Mouse (Mus musculus) spleen, postnatal 36 days (tissue): Measurements from ENCODE around the gene Pacrg.

Experiments
- DNase-seq, 2 experiments: peaks; one replicate each; pipeline ENCODE4 v3.0.0; 2022; ENCODE audit warnings: low spot score in 2 of 2, mixed read lengths in 1 of 2

Pacrg gene

GRCm38 (mm10) chr17:10454406-10454805, 385.7 kb downstream of the Pacrg start:
- DNase-seq, result no peak

DNA sequence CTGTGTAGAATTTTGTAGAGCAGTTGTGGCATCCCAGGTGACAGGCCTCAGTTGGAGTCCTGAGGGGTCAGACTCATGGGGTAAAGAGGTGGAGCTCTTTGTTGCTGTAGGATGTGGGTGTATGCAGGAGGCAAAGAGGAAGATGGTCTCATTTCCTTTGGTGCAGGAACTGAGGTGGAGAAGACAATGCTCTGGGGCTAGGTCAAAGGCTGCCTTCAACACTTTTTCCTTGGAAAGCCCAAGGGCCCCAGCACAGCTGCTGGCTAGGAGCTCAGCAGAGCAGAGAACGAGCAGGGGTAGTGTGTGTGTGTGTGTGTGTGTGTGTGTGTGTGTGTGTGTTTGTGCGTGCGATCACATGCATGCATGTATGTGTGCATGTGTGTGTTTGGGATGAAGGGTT, 387.3 kb downstream of the Pacrg start:
- DNase-seq, result no peak

GRCm38 (mm10) chr17:10451306-10452077, 388.6 kb downstream of the Pacrg start:
- DNase-seq, result no peak

- no peak for DNase-seq
These were observed 390.3 kb downstream of the Pacrg start for GRCm38 (mm10) chr17:10449800-10450299.

DNA sequence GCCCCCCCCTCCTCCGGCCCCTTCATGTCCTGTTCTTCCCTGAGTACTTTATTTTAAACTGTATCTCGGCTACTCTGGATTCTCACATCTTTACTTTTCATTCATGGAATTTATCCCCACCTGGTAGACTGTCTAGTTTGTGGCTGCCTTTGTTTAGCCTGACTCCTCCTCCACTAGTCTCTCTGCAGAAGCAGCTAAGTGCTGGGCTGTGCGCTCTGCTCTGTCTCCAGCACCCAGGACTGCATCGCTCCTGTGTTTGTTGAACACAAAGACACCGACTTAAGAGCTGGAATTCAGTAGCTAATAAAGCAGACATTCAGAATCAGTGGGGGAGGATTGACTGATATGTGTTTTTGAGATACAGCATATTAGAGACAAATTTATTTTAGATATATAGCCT, 391.7 kb downstream of the Pacrg start:
- no peak for DNase-seq

GRCm38 (mm10) chr17:10441501-10442111, 398.5 kb downstream of the Pacrg start:
- no peak for DNase-seq

DNA sequence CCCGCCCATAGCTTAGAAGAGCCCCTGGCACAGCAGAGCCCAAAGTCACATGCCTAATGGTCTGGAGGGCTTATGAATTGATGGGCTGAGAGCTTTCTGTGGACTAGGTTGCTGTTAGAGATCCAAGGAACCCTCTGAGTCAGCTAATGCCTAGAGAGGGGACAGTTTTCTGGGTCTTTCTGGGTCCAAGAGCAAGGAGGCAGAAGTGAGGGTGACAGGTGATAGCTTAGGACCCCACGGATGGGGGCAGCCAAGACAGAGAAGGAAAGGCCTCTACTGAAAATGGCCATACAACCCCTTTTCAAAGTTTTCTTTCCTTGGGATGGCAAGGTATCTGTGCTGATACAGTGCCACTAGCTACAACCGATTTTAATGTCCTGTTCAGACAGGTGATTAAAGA, 399.1 kb downstream of the Pacrg start:
- DNase-seq, result no peak

DNA sequence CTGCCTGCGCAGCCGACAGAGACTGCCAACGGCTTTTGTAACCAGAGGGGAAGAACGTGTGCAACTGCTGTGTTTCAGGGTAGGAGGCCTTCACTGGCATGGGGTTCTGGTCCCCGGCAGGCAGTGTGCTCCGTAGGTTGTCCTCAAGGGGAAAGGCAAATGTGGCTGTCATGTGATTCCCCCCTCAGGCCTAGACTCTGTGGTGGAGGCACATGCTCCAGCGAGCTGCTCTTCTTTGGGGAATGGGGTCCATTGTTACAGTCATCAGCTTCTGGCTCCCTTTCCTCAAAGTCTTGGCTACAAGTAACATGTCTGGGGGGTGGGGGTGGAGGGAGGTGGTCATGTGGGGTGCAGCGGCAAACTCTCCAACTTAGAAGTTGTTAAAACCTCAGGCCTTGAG, 400.3 kb downstream of the Pacrg start:
- no peak for DNase-seq

GRCm38 (mm10) chr17:10434867-10435266, 405.2 kb downstream of the Pacrg start:
- no peak for DNase-seq

DNA sequence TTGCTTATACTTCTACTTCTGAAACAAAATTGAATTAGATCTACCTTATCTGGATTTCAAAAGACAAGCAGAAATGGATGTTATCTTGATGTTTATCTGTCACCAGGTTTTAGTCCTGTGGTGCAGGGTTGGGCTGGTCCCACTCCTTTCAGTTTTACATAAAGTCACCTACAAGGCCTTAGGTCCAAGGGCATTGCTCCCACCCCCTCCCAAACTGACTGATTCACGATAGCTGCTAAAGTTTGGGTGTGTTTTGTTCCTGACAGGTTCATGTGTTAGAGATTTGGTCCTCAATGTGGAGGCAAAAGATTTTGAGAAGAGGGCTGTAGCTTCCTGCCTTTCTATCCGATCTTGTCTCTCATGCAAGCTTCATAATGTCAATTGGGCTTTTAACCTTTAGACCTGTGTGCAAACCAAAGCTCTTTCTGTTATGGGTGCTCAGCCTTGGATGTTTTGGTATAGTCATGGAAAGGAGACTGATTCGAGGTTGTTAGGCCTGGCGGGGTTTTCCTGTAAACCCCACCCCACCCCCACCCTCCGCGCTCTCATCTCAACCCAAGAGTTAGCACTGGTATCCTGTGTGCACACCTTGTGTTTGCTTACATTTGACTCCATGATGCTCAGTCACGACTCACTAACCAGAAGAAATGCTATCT, 407.5 kb downstream of the Pacrg start:
- no peak for DNase-seq

GRCm38 (mm10) chr17:10431849-10432524, 408.1 kb downstream of the Pacrg start:
- DNase-seq, result no peak

GRCm38 (mm10) chr17:10430831-10431230, 409.3 kb downstream of the Pacrg start:
- DNase-seq, result no peak

DNA sequence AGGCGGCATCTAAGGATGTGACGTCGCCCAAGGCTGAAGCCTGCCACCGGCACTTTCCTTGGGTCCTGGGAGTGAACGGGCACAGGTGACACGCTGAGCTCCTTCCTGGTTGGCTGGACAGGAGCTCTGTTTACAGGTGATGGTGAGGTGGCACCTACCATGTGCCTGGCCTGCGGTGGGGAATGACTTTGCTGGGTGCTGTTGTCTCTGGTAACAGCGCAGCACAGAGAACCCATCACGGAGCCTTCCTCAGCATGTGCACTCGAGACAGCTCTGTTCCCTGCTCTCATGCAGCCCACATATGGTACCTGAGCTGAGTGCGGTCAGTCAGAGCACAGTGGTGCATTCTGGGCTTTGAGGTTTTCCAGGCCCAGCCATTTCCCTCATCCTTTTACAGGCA, 410.7 kb downstream of the Pacrg start:
- DNase-seq, result no peak

DNA sequence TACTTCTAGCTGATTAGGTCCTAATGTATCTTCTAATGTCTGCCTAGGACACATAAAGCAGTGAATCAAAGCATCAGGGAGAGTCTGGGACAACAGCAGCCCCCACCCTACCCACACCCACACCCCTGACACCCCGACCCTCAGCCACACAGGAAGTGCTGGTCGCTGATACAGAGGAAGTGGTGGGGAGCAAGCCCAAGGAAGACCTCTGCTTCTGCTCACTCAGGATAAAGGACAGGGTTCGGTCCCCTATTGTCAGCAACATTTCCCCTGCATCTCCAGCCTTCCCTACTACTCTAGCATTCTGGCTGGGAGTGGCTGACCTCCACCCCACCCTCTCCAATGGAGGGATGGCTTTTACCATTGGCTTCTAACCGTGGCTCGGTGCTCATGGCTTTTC, 414.8 kb downstream of the Pacrg start:
- DNase-seq, result no peak

DNA sequence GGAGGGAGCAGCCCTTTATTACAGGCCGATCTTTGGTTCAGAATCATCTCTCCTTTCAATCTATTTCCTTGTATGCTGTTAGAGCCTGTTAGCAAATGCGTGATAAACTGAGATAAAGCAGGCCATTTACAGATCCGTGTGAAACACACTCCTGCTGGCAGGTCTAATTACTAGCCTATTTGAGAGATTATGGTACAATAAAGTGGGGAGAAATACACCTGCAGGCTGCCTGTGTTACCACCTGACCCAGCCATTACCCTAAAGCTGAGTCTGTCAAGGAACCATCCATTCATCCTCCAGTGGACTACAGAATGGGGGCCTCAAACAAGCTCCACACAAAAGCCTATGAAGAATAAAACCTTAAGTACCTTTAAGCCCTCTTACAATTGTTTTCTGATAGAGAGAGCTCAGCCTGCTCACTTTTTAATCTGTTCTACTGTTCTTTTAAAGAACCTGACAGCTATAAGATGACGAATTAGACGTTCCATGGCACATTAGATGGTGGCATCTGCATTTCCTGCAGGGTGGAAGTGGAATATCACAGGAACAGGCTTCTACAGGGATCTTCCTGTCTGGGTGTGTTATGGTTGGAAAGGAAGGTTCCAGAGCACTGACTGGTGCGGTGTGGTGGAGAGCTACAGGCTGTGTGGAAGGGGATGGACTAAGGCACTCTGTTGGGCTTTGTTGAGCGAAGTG, 422.4 kb downstream of the Pacrg start:
- DNase-seq, result no peak

DNA sequence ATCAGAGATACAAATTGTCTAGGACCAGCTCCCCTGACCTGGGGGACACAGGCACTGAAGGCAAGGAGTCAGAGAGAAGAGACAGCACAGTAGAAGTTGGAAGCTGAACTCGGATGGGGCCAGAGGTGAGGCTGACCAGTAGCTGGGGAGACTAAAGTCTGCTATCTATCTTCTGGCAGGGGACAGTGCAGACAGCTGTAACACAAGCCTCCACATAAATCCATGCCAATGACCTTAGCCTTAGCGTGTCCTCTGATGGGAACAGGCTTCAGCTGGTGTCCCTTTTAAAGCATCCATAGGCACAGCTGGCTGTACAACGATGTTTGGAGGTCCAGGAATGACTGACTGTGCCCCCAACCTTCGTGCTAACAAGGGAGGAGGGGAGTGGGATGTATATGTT, 423.1 kb downstream of the Pacrg start:
- DNase-seq, result no peak

DNA sequence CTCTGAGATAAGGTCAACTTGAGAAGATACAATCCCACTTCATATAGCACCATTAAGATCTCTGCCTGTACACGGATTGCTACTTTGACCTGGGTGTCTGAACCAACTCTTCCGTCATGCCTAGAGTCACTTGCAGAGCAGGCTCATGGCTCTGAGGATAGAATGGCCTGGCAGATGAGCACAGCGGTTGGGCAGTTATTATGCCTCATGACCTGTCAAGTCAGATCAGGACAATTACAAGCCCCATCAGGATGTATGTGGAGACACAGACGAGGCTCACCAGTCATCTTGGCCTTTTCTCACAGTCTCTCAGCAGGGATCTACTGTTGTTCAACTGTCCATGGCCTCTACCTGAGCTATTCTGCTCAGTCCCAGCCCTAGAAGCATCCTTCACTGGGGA, 424.0 kb downstream of the Pacrg start:
- no peak for DNase-seq

GRCm38 (mm10) chr17:10414383-10414782, 425.7 kb downstream of the Pacrg start:
- DNase-seq, result no peak

DNA sequence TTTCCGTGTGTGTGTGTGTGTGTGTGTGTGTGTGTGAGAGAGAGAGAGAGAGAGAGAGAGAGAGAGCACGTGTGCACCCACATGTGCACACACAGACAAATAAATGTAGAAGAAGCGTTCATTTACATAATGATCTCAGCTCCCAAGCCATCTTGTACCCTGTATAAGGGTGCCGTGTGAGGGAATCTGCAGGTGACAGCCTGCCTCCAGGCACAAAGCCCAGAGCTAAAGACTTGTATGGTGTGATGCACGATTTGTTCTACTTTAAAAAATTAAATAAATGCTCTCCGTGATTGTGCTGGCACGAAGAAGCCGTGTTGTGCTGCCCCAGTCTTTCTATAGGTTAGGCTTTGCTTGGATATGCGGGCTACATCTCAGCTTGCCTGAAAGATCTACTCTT, 426.2 kb downstream of the Pacrg start:
- no peak for DNase-seq

DNA sequence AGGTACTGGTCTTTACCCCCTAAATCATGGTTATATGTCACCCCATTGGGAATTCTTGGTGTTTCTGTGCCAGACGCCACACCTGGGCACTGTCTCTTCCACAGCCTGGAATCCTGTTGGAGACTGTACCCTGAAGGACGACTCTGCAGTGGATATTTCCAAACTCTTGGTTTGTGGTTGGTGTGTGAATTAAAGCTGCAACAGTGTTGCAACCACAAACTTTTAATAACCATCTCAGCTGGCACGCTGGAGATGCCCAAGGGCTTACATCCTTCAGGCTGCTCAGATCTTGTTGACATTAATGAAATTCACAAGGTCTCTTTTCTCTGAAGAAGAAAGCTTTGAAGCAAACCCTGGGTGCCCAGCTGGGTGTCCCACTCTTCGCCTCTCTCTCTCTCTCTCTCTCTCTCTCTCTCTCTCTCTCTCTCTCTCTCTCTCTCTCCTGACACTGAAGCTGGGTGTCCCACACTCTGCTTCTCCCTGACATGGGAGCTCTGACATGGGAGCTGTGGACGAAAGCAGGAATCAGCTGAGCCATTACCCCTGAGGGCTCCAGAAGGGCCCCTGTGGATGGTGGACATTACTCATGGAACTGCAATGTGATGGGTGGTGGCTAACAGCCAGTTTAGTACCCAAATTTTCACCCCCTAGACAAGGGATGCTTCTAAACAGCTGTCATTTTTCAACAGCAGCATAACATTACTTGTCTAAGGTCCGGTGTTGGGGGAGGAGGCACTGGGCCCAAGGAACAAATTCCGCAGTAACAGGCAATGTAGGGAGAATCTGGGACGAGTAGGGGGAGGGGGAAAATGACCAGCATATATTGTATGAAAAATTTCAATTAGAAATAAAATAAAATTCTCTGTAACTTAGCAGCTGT, 429.3 kb downstream of the Pacrg start:
- DNase-seq, result no peak

DNA sequence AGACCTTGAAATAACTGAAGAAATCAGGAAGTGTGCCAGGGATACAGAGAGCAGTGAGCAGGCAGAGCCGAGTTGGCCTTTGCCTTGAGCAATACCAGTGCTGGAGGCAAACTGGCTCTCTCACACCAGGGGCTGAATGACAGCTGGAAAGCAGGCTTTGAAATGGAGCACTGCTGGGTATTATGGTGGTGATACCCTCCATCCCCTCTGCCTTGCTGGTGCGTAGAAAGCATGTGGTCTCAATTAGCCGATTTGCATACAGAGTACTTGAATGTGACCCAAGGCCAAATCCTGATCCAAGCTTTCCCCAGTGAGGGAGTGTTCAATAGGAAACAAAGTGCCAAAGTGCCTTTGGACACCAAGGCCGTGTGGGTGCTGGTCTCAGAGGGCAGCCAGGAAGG, 431.4 kb downstream of the Pacrg start:
- no peak for DNase-seq
